Mouse (Mus musculus): ENCODE measurements around the gene Klf3.

Klf3 gene

GRCm38 (mm10) chr5:64809864-64810263 lies 6.7 kb downstream of the Klf3 start:
- no peak for DNase-seq (ENCODE audit: low spot score)

- DNase-seq (ENCODE audit: low spot score) = no peak
Observed at GRCm38 (mm10) chr5:64810860-64811499, 7.8 kb downstream of the Klf3 start.

DNA sequence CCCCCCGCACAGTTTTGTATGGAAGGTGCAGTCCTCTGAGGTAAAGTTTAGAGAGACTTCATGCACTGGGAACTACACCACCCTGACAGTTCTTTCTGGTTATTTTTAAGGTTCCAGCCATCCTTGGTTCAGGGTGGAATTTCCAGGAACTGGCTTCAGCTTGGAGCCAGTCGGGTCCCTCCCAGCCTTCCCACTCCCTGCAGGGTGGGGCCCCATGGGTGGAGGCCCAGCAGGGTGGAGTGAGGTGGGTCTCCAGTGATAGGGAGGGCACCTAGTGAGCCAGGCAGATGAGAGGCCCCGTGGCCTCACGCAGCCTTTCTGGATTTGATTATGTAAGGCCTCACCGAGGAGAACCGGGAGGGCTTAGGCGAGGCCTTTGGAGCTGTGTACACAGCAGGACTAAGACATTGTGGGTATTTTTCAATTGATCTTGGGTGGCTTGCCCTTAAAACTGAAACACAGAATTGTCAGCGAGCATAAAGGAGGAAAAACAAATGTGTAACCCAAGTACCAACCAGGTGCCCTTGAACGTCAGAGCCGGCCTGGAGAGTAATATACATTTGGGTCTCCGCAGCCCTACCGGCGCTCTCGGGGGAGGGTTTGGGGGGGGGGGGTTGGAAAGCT lies 8.4 kb downstream of the Klf3 start:
- no peak for DNase-seq (ENCODE audit: low spot score)

DNA sequence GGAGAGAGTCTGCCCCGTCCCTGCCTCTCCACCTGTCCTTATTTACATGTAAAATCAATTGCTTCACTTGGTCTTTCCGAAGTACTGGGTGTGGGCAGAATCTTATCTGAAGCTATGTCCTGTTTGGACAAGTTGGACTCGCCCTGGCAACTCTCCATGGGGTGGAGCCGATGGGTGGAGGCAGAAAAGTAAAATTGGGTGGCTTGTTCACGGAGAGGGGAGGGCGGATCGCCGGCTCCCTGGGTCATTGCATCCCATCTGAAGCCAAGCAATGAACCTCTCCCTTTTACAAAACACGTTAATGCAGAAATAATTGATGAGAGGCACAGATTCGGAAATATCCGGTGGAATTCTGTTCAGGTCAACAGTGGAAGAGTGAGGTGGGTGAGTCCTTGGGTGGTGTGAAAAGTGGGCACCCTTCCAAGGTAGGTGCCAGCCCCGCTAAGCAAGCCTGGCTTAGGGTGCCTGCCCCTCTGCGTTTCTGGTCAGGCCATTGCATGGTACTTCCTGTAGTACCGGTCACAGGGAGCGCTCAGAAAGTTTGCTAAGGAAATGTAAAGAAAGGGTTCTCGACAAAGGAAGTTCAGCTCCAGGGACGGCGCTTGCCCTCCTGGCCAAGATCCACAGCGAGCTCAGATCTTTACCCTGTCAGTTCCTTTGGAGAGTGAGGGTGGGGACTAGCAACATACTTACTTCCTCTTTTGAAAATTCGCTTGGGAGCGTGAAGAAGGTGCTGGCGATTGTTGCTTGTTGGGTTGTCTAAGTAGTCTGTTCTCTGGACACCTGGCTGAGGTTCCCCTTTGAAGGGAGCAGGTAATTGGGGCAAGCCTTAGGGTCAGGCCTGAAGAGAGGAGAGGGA lies 9.2 kb downstream of the Klf3 start:
- no peak for DNase-seq (ENCODE audit: low spot score)

DNA sequence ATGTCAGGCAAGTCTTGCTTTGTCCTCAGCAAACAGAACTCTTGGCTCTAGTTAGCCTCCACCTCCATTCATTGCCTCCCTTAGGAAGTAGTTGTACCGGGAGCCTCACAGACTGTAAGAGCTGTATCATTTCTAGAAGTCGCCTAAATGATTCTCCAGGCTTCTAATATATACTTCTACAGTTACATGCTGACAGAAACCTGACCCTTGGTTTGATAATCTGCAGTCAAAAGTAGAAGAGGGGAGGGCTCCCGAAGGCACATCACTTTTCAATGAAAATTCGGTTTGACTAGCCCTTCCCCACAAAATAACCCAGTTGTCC lies 9.8 kb downstream of the Klf3 start:
- no peak for DNase-seq (ENCODE audit: low spot score)

- DNase-seq (ENCODE audit: low spot score) = no peak
Observed at GRCm38 (mm10) chr5:64813361-64813760, 10.2 kb downstream of the Klf3 start.

- no peak for DNase-seq (ENCODE audit: low spot score)
Observed at GRCm38 (mm10) chr5:64814416-64814815, 11.2 kb downstream of the Klf3 start.

GRCm38 (mm10) chr5:64815631-64816030 lies 12.4 kb downstream of the Klf3 start:
- DNase-seq (ENCODE audit: low spot score) = no peak

GRCm38 (mm10) chr5:64816290-64816973 lies 13.2 kb downstream of the Klf3 start:
- DNase-seq (ENCODE audit: low spot score) = no peak

GRCm38 (mm10) chr5:64816974-64817296 lies 13.7 kb downstream of the Klf3 start:
- DNase-seq (ENCODE audit: low spot score) = no peak

DNA sequence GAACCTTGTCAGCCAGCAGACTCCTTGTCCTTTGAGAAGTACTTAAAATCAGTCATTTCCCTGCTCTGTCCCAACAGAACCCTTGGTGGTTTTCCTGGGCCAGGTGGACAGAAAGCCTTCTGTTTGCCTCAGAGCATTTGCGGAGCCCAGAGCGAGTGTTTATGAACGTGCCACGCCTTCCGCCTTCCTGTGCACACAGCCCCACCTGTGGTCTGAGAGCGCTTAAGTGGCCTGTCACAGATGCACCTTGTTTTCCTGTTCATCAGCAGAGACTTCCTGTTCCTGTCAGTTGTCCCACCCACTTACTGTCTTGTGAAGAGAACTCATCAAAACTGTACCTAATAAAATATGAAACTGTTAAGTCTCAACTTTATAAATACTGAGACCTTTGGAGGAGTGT lies 16.2 kb downstream of the Klf3 start:
- DNase-seq (ENCODE audit: low spot score) = no peak

DNA sequence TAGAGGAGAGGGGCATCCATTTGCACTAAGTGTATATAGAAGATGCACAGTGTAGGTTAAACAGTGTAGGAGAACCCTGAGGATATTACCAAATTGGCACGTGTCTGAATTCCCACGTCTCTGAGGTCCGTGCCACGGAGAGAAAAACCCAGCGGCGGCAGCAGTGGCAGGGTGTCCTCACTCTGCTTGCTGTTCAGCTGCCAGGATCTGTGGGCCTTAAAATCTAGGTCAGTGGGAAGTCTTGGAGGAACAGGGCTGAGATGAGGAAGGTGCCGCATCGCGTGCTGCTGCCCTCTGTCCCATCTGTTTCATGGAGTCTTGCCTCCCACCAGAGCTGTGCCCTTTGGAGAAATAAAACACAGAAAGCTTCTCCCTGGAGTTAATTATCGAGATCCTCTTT lies 16.9 kb downstream of the Klf3 start:
- no peak for DNase-seq (ENCODE audit: low spot score)

DNA sequence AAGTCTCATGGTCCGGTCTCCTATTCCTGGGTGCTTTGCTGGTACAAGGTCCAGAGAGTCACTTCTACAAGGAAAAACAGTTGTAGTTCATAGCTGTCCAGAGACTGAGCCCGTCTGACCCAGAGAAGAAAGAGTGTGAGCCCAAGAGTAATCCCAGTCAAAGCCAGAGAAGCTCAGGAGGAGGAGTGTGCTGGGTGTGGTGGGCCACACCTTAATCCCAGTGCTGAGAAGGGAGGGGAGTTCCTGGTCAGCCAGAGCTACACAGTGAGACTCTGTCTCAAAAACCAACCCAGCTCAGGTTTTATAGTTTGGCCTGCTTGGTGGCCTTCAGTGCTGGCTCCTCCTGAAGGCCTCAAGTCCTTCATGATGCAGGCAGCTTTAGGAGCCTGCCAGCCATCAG lies 18.1 kb downstream of the Klf3 start:
- DNase-seq (ENCODE audit: low spot score) = no peak

GRCm38 (mm10) chr5:64821964-64822363 lies 18.8 kb downstream of the Klf3 start:
- DNase-seq (ENCODE audit: low spot score) = no peak

DNA sequence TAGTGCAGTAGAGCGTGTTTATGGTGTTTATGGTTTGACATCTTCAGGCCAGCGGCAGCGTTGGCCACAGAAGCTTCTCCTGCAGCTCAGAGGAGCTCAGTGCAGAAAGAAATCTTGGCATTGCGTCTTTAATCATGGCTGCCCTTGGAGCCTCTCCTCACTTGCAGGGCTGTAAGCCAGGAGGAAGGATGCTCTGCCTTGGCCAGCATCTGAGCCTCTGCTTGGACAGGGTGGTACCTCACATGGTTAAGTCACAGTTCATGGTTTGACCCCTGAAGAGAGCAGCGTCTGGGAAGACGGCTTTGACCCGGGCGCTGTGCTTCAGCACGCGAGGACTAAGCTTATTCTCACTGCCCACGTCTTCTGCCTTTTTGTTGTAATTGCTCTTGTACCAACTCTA lies 20.2 kb downstream of the Klf3 start:
- DNase-seq (ENCODE audit: low spot score) = no peak

DNA sequence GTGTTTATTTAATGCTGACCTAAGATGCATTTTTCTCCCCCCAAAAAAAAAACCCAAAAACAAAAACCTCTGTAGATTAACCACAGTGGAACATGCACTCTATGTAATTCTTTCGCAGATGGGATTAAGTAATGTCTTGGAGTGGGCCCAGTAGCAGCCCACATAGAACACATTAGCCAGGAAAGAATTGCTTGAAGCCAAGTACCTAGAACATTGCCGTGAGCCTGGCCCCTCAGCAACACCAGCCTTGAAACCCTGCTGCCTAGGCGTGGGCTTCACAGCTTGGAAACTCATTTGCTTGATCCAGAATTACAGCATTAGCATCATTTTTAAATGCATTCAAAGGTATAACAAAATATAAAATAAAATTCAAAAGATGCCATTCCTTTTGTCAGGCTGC lies 21.6 kb downstream of the Klf3 start:
- no peak for DNase-seq (ENCODE audit: low spot score)

DNA sequence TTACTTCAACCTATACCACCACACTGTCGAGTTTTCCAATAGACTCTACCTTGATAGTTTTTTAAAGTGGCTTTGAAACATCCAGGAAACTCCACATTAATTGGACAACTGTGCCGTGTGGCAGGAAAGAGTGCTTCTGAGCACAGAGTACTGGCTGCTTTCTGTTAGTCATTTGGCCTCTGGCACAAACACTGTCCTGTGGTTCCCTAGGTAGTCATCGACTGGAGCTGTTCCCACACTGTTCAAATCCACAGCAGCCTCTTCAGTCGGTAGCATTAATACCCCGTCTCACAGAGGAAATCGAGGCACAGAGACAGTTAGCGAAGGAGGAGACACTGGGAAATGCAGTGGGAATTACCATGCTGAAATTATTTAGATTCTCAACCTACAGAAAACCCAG lies 22.3 kb downstream of the Klf3 start:
- no peak for DNase-seq (ENCODE audit: low spot score)

- DNase-seq (ENCODE audit: low spot score) = no peak
Observed at GRCm38 (mm10) chr5:64827151-64827550, 24.0 kb downstream of the Klf3 start.

DNA sequence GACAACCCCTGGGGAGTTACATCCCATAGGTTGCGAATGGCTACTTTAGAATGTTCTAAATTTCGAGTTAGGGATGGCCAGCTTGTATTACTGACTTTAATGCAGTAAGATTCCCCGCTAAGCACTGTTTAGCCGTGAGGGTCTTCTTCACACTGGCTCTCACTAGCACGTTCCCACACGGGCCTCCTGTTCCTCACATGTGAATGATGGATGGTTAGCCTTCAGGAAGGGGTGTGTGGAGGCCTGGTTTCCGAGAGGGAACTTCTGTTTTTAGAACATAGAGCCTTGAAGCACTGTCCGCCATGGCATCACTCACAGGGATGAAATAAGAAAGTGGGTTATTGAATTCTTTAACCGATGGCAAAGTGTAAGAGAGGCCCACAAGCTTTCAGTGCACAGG lies 25.1 kb downstream of the Klf3 start:
- DNase-seq (ENCODE audit: low spot score) = no peak

- no peak for DNase-seq (ENCODE audit: low spot score)
Observed at GRCm38 (mm10) chr5:64829606-64830005, 26.4 kb downstream of the Klf3 start.

DNA sequence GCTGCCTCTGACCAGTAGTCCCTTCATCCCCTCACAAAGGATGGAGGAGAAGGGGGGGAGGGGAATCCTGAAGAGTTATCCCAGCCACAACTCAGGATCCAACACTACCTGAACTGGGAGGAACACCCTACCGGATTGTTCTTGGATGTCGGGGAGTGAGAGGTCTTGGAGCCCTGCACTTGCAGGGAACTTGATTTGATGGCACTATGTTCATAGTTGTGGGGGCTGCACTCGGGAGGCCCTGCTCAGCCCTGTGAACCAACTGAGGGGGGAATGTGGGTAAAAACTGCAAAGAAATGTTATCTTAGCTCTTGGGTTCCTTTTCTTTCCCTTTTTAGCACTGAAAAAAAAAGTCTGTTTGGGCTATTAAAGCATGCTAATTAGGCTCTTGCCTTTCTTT lies 27.6 kb downstream of the Klf3 start:
- no peak for DNase-seq (ENCODE audit: low spot score)

- no peak for DNase-seq (ENCODE audit: low spot score)
Observed at GRCm38 (mm10) chr5:64833410-64833809, 30.2 kb downstream of the Klf3 start.

DNA sequence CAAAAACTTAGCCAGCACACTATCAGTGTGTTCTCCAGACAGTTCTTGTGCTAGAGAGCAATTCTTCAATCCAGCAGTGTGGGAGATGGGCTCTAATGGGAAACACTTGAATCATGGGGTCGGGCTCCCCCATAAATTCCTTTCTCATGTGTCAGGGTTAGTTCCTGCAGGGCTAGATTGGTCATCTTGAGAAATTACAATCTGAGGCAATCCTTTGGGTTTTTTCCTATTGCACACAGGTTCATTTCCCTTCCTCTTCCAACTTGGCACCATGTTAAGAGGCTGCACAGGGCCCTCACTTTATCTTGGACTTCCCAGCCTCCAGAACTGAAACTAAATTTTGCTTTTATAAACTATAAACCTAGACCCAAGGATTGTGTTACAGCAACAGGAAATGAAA lies 31.0 kb downstream of the Klf3 start:
- DNase-seq (ENCODE audit: low spot score) = no peak

All from urinary bladder, postnatal 10 days (tissue).